Mouse (Mus musculus) heart, embryonic 15.5 days (tissue): ENCODE data around the gene Ltbp1. TPM values are rescaled to one million over a fixed set of nuclear protein-coding genes. Genes with fewer than 3 reads are reported as not detected.
A peak's percentile ranks its signal among the peaks of the same experiment; 100 is the strongest.

Experiments used
- ATAC-seq: fragments of 200-750 bp; cut with Nextera tagmentation; replicated peaks from 2 replicates; pipeline ENCODE4 v1.8.0; 2017; ENCODE audit warnings: low read depth, moderate TSS enrichment; ENCODE audit not compliant: insufficient number of reproducible peaks, insufficient read depth, low FRiP score
- H3K27ac ChIP-seq: fragments of 300-500 bp; sonication (generic); 2 replicates; pipeline ENCODE4 v1.5.1; 2015; ENCODE audit warnings: mild to moderate bottlenecking, inconsistent platforms
- H3K27me3 ChIP-seq: fragments of 300-500 bp; sonication (generic); 2 replicates; pipeline ENCODE4 v1.6.1; 2015; ENCODE audit warnings: inconsistent platforms
- H3K36me3 ChIP-seq: fragments of 300-500 bp; sonication (generic); 2 replicates; pipeline ENCODE4 v1.6.1; 2015; ENCODE audit warnings: mild to moderate bottlenecking, inconsistent platforms
- H3K4me1 ChIP-seq: fragments of 300-500 bp; sonication (generic); replicated peaks from 2 replicates; pipeline ENCODE4 v1.6.1; 2015; ENCODE audit warnings: inconsistent platforms
- H3K4me2 ChIP-seq: fragments of 300-500 bp; sonication (generic); 2 replicates; pipeline ENCODE4 v1.6.1; 2015; ENCODE audit warnings: inconsistent platforms, mild to moderate bottlenecking, moderate library complexity
- H3K4me3 ChIP-seq: fragments of 300-500 bp; sonication (generic); 2 replicates; pipeline ENCODE4 v1.5.1; 2015; ENCODE audit warnings: mild to moderate bottlenecking, inconsistent platforms
- H3K9ac ChIP-seq: fragments of 300-500 bp; sonication (generic); 2 replicates; pipeline ENCODE4 v1.6.1; 2015; ENCODE audit warnings: mild to moderate bottlenecking, inconsistent platforms
- H3K9me3 ChIP-seq: fragments of 300-500 bp; sonication (generic); replicated peaks from 2 replicates; pipeline ENCODE4 v1.6.1; 2016; ENCODE audit warnings: inconsistent platforms
- WGBS: fragments of 180-500 bp; shearing (Covaris S2); methylation state at CpG from one replicate; pipeline ENCODE4 v1.1.7; 2015; ENCODE audit warnings: mixed read lengths; 5-methylcytosine and 5-hydroxymethylcytosine counted together
- polyA plus RNA-seq: library from polyadenylated mRNA; unstranded; fragments of >200 nt; fragmentation: Nextera tagmentation; extraction: Ambion mirVana; gene quantifications from 2 replicates; pipeline ENCODE4 v1.2.1, GENCODE M21; 2015

Gene Ltbp1
- polyA plus RNA-seq, 1 experiment from 2014 or later, result 19.6 TPM

DNA sequence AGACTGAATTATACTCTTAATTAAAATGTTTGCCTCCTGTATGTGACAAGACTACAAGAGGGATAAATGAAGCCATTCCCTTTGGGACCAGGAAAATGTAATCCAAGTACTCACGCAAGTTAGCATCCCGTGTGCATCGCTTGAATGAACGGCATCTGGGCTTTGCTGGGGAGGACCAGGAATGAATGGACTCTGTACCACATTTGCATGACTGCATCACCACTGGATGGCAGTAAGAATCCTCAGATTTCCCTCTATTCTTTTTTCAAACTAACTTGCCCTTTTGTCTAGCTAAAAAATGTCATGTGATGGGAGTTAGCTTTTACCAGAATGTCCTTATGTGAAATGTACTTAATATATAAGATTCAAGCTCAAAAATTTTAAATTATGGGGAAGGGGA lies 401.0 kb downstream of the Ltbp1 start:
- Histone ChIP-seq H3K4me1 (no peaks in the 10 kb centered on the region), H3K4me2 (no peak overlapping the region), H3K27me3 (no peaks in the 10 kb centered on the region), H3K36me3 (no peaks in the 10 kb centered on the region), H3K27ac (no peak overlapping the region), H3K9me3 (no peaks in the 10 kb centered on the region), H3K4me3 (no peak overlapping the region), H3K9ac (no peak overlapping the region)
- ATAC-seq, result no peak
- 57% methylated on average over 4 of the region's 4 CpGs for WGBS

- Histone ChIP-seq H3K36me3 (no peaks in the 10 kb centered on the region), H3K27me3 (no peaks in the 10 kb centered on the region), H3K4me1 (no peaks in the 10 kb centered on the region), H3K4me2 (no peak overlapping the region), H3K4me3 (no peak overlapping the region), H3K27ac (no peak overlapping the region), H3K9ac (no peak overlapping the region), H3K9me3 (no peaks in the 10 kb centered on the region)
- ATAC-seq, result no peak
- WGBS, result 61% methylated on average over 3 of the region's 3 CpGs
These were observed 411.5 kb downstream of the Ltbp1 start for GRCm38 (mm10) chr17:75416861-75417260.

DNA sequence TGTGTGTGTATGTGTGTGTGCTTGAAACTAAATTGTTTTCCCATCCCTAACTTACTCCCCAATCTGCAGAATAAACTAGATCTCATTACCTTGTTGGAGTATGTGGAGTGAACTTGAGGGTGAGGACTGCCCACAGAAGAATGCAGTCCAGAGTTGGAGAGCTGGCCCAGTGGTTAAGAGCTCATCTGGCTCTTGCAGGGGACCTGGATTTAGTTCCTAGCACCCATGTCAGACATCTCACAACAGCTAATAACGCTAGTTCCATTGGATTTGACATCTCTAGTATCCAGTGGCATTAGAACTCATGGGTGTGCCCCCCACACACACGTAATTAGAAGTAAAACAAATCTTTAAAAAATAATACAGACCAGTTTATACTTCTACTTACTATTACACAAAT lies 428.8 kb downstream of the Ltbp1 start:
- no peak overlapping the region for H3K4me3 ChIP-seq

GRCm38 (mm10) chr17:75434871-75435270 lies 429.5 kb downstream of the Ltbp1 start:
- H3K4me3 ChIP-seq, result no peak overlapping the region
- WGBS, result 74% methylated on average over 3 of the region's 3 CpGs

More for the DNA sequence above, 428.8 kb downstream of the Ltbp1 start:
- 92% methylated on average over 2 of the region's 2 CpGs for WGBS
- no peaks in the 10 kb centered on the region for H3K27me3 ChIP-seq
- H3K36me3 ChIP-seq, result no peaks in the 10 kb centered on the region
- H3K27ac ChIP-seq, result no peak overlapping the region
- no peak overlapping the region for H3K4me2 ChIP-seq
- H3K9ac ChIP-seq, result no peak overlapping the region
- H3K4me1 ChIP-seq, result no peaks in the 10 kb centered on the region
- no peak for ATAC-seq
- no peaks in the 10 kb centered on the region for H3K9me3 ChIP-seq

DNA sequence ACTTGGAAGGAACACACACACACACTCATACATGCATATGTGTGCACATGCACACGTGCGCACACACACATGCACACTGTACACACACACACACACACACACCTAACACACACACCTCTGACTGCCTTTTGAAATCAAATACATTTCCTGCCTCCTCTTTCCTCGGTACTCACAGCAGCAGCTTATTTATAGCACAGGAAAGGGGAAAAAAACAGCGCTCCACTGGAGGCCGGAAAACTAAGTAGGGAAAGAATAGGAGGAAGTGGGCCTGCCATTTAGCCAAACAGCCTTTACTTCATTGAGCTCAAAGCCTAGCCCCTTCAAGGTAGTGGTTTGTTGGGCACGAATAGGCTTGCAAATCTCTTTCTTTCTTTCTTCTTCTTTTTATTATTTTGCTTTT lies 430.2 kb downstream of the Ltbp1 start, which contains the start of gene Rasgrp3:
Gene Rasgrp3, plus strand, starts transcription at position 298 of the 400 bp plus-strand sequence.
- H3K9ac ChIP-seq, result no peak within 1 kb of the TSS
- peak; percentile 60; the same call in 1 of the 2 replicates for ATAC-seq
- no peaks in the 10 kb centered on the region for H3K9me3 ChIP-seq
- no peaks in the 10 kb centered on the region for H3K36me3 ChIP-seq
- no peaks in the 10 kb centered on the region for H3K4me1 ChIP-seq
- peak within 1 kb of the TSS; percentile 65 for H3K27ac ChIP-seq
- peak within 1 kb of the TSS; percentile 41; the same call in 1 of the 2 replicates for H3K4me2 ChIP-seq
- peak within 1 kb of the TSS; percentile 39 for H3K4me3 ChIP-seq
- 42% methylated on average over 6 of the region's 6 CpGs for WGBS
- H3K27me3 ChIP-seq, result no peaks in the 10 kb centered on the region

More at GRCm38 (mm10) chr17:75434871-75435270, 429.5 kb downstream of the Ltbp1 start:
- Histone ChIP-seq H3K4me2 (no peak overlapping the region), H3K27me3 (no peaks in the 10 kb centered on the region), H3K9ac (no peak overlapping the region), H3K9me3 (no peaks in the 10 kb centered on the region), H3K36me3 (no peaks in the 10 kb centered on the region), H3K4me1 (no peaks in the 10 kb centered on the region), H3K27ac (0 out of 2 replicates have a peak overlapping the region, but pooled peaks have one; percentile 65)
- no peak for ATAC-seq

DNA sequence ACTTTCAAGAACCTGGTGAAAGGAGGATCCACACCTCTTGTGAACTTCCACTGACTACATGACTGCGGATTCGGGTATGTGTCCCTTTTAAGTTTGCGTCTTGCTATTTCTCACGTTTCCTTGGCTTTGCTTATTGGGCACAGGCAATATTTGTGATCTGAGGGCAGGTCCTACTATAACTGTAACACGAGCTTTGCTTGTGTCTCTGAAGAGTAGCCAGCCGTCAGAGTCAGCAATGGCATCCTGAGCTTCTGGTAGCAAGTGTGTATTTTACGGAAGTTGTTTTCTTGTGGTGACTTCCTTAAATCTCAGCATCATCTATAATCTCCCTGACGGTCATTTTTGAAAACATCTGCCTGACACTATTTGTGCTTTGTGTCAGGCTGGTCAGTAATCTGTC lies 430.7 kb downstream of the Ltbp1 start:
- Histone ChIP-seq H3K27me3 (no peaks in the 10 kb centered on the region), H3K9ac (no peak overlapping the region), H3K4me3 (peak overlapping the region; percentile 34), H3K9me3 (no peaks in the 10 kb centered on the region), H3K36me3 (no peaks in the 10 kb centered on the region), H3K4me1 (no peaks in the 10 kb centered on the region), H3K4me2 (peak overlapping the region; percentile 7; the same call in 1 of the 2 replicates), H3K27ac (peak overlapping the region; percentile 65)
- 63% methylated on average over 8 of the region's 8 CpGs for WGBS
- ATAC-seq, result no peak

DNA sequence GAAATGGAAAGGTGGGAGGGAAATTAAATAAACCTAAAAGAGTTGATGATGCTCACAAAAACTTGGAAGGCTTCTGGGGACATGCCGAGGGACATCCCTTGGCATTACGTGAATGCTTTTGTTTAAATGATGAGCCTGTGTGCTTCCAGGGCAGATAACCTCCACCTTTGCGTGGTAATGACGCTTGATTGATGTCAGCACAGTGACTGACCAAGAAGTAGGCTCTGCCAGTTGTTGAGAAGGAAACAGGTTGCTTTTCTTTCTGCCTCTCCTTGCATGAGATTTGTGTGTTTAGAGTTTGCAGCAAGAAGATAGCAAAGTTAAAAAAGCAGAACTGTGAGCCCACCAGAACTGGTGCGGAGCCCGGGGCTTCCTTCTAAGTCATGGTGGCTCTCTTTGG lies 431.5 kb downstream of the Ltbp1 start:
- Histone ChIP-seq H3K4me2 (peak overlapping the region; percentile 41; the same call in 1 of the 2 replicates), H3K36me3 (no peaks in the 10 kb centered on the region), H3K9me3 (no peaks in the 10 kb centered on the region), H3K27me3 (no peaks in the 10 kb centered on the region), H3K27ac (peak overlapping the region; percentile 60), H3K4me1 (no peaks in the 10 kb centered on the region), H3K9ac (no peak overlapping the region; the same call in 1 of the 2 replicates), H3K4me3 (peak overlapping the region; percentile 39)
- no peak for ATAC-seq
- WGBS, result 54% methylated on average over 6 of the region's 6 CpGs

DNA sequence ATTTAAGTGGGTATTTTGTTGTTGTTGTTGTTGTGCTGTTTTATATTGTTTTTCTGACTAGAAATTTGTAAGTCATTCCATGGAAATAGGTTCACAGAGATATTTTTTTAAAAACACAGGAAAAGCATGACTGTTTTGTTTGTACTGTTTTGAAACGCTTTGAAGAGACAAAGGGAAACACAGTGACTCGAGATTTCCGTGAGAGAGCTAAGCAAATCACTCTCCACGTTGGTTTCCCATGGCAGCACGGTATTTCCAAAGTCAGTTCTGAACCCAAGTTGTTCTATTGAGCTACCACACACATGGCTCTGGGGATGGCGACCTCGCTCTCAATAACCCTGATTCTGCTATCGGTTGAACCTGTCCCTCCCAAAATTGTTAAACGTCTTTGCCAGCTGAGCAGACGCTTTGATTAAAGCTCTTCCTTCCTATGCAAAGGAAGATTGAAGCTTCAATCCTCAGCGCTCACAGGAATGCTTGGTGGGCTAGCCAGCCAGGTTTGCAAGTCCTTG lies 431.9 kb downstream of the Ltbp1 start:
- Histone ChIP-seq H3K27me3 (no peaks in the 10 kb centered on the region), H3K27ac (peak overlapping the region; percentile 60), H3K36me3 (no peaks in the 10 kb centered on the region), H3K4me2 (peak overlapping the region; percentile 41; the same call in 1 of the 2 replicates), H3K9me3 (no peaks in the 10 kb centered on the region), H3K4me1 (no peaks in the 10 kb centered on the region), H3K4me3 (peak overlapping the region; percentile 39), H3K9ac (no peak overlapping the region; the same call in 1 of the 2 replicates)
- no peak for ATAC-seq
- whole genome bisulfite sequencing, result 55% methylated on average over 11 of the region's 11 CpGs

- Histone ChIP-seq H3K4me3 (no peak overlapping the region), H3K27ac (no peak overlapping the region; the same call in 1 of the 2 replicates), H3K9me3 (no peaks in the 10 kb centered on the region), H3K27me3 (no peaks in the 10 kb centered on the region), H3K4me2 (0 out of 2 replicates have a peak overlapping the region, but pooled peaks have one; percentile 29), H3K36me3 (no peaks in the 10 kb centered on the region), H3K9ac (no peak overlapping the region), H3K4me1 (peaks cover 2% of the 10 kb centered on the region)
- 0 out of 2 replicates have a peak, but pooled peaks have one; percentile 48 for ATAC-seq
- 29% methylated on average over 5 of the region's 5 CpGs for WGBS
These were observed 432.8 kb downstream of the Ltbp1 start for GRCm38 (mm10) chr17:75438162-75438561.

- Histone ChIP-seq H3K36me3 (no peaks in the 10 kb centered on the region), H3K9me3 (no peaks in the 10 kb centered on the region), H3K4me1 (peaks cover 5% of the 10 kb centered on the region), H3K27me3 (no peaks in the 10 kb centered on the region), H3K27ac (no peak overlapping the region), H3K4me2 (0 out of 2 replicates have a peak overlapping the region, but pooled peaks have one; percentile 7), H3K4me3 (no peak overlapping the region), H3K9ac (no peak overlapping the region)
- ATAC-seq, result no peak
- WGBS, result 80% methylated on average over 14 of the region's 14 CpGs
These were observed 433.7 kb downstream of the Ltbp1 start for GRCm38 (mm10) chr17:75439062-75439461.

DNA sequence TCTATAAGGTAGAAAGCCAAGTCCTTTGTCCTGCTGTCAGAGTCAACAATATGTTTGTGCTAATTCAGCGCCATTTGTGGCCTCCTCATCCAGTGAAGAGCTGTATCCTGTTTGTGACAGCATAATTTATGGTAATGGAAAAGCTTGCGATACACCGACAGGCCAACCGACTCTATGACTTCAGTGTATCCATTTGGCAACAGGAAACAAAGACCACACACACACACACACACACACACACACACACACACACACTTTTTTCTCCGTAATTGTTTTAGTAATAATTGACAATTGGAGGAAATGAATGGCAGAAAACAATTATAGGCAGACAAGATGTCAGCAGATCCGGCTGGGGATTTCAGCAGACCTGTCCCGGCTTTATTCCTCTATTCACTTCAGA lies 435.3 kb downstream of the Ltbp1 start:
- H3K27ac ChIP-seq, result no peak overlapping the region
- no peak for ATAC-seq
- H3K4me3 ChIP-seq, result no peak overlapping the region
- H3K36me3 ChIP-seq, result no peaks in the 10 kb centered on the region
- no peaks in the 10 kb centered on the region for H3K27me3 ChIP-seq
- no peaks in the 10 kb centered on the region for H3K9me3 ChIP-seq
- peaks cover 5% of the 10 kb centered on the region for H3K4me1 ChIP-seq
- H3K4me2 ChIP-seq, result no peak overlapping the region
- no peak overlapping the region for H3K9ac ChIP-seq
- WGBS, result 56% methylated on average over 7 of the region's 7 CpGs

- no peak overlapping the region for H3K9ac ChIP-seq
- whole genome bisulfite sequencing, result 69% methylated on average over 5 of the region's 5 CpGs
- no peak overlapping the region for H3K4me2 ChIP-seq
- H3K27me3 ChIP-seq, result no peaks in the 10 kb centered on the region
- peaks cover 5% of the 10 kb centered on the region for H3K4me1 ChIP-seq
- H3K4me3 ChIP-seq, result no peak overlapping the region
- ATAC-seq, result no peak
- H3K9me3 ChIP-seq, result no peaks in the 10 kb centered on the region
- H3K27ac ChIP-seq, result peak overlapping the region; percentile 42
- H3K36me3 ChIP-seq, result no peaks in the 10 kb centered on the region
These were observed 436.0 kb downstream of the Ltbp1 start for GRCm38 (mm10) chr17:75441260-75441830.
